Mouse (Mus musculus) adrenal gland (tissue): Measurements from ENCODE around the gene Dok5.

Source experiments
- intact Hi-C: fragments of 180-260 bp; cut with DNase I; formaldehyde crosslinking; loops from one replicate; pipeline ENCODE4 v1.15.1; 2025
- long read RNA-seq, 2 experiments: library from polyadenylated mRNA; unstranded; transcript quantifications; one replicate each; pipeline ENCODE4 v2.0.0; 2020; ENCODE audit warnings: borderline replicate concordance in 1 of 2; ENCODE audit not compliant: insufficient replicate concordance in 1 of 2

Dok5 gene
- long read RNA-seq, experiment 1 = 0 reads
- long read RNA-seq, experiment 2 = 0 reads

- intact Hi-C loops = loop anchor here (1.0 kb wide), 1 partner anchor 22 kb away; no protein-coding TSS in a partner anchor
These were observed at the start of gene Dok5 for GRCm38 (mm10) chr2:170731632-170732561. TSS of gene Dok5 (plus strand) at chr2:170731807.

DNA sequence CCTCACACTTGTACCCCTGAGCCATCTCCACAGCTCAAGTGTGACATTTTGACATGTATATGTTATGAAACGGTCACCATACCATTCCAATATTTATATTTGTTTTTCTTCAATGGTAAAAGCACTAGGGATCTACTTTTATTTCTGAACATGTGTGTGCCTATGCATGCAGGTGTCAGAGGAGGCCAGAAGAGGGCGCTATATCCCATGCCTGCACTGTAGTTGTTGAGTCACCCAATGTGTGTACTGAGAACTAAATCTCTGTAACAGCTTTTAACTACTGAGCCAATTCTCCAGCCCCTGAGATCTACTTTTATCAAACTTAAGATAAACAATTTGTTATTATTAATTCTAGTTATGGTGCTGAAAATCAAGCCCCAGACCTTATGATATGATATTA, 48.2 kb upstream of the Dok5 start:
- intact Hi-C loops = loop anchor here (2.0 kb wide), 1 partner anchor 189 kb away; no protein-coding TSS in a partner anchor

- intact Hi-C loops = no loop called here
These were observed 36.3 kb upstream of the Dok5 start for GRCm38 (mm10) chr2:170695071-170695936.

DNA sequence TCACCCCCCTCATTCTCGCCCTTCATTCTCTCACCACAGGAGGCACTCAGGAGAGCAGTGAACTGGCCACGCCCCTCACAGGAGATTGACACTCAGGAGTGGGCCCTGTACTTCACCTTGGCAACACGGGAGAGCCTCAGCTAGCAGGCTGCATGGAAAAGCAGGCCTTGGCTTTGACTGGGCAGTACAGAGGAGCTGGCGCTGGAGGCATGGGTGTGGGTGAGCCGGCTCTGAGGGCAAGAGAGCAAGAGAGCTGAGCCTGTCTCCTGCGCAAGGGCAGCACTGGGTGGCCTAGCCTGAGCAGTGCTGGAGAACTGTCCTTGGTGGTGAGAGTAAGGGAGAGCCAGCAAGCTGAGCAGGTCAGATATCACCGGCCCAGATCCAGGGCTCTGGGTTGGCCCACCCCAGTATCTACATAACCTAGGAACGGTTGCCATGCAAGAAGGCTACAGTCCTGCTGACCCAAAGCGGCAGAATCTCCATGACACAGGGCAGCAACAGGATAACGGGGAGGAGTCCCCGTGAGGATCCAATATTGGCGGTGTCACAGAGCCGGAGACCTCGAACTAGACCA, 35.6 kb upstream of the Dok5 start:
- intact Hi-C loops = no loop called here

- intact Hi-C loops = no loop called here
These were observed 31.1 kb upstream of the Dok5 start for GRCm38 (mm10) chr2:170700471-170700870.

GRCm38 (mm10) chr2:170706488-170706887, 25.1 kb upstream of the Dok5 start:
- intact Hi-C loops = no loop called here

DNA sequence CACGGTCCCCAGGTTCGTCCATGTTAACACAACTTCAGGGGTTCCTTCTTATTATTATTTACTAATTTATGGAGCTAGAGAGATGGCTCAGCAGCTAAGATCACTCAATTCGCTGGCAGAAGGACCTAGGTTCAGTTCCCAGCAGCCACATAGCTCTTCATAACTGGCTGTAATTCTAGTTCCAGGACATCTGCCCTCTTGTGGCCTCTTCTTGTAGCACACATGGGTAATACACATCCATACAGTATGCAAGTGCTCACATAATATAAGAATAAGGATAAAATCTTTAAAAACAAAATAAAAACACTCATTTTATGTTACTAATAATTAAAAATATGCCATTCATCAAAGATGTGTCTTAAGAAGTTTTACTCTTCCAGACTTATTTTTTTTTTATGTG, 23.9 kb upstream of the Dok5 start:
- intact Hi-C loops = no loop called here

DNA sequence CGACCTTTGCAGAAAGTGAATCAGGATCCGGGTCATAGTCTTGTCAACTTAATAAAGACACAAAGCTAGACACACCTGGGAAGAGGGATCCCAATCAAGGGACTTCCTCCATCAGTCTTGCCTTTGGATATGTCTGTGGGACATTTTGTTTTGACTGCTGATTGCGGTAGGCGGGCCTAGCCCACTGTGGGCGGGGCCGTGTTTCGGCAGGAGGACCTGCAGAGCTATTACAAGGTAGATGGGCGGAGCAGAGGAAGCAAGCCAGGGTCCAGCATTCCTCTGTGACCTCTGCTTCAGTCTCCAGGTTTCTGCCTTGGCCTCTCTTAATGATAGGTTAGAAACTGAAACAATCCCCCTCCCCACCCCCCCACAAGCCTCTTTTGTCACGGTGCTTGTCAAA, 22.7 kb upstream of the Dok5 start:
- intact Hi-C loops = no loop called here

- intact Hi-C loops = no loop called here
These were observed 18.8 kb upstream of the Dok5 start for GRCm38 (mm10) chr2:170712658-170713285.

DNA sequence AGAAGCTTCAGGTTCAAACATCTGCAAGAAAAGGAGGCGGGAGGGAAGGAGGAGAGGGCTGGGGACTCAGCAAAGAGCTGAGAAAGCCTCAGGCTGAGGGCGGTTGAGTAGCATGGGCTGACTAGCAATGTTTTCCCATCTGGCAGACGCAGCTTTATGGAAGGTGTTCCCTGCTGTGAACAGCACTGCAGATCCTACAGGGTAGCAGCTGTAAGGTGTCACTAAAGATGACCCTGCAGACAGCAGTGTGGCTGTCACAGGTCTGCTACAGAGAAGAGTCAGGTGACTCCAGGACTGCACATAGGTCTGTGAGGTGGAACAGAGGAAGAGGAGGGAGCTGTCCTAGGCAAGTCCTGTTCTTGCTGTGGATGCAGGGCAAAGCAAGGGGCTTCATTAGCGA, 11.2 kb upstream of the Dok5 start:
- intact Hi-C loops = no loop called here

DNA sequence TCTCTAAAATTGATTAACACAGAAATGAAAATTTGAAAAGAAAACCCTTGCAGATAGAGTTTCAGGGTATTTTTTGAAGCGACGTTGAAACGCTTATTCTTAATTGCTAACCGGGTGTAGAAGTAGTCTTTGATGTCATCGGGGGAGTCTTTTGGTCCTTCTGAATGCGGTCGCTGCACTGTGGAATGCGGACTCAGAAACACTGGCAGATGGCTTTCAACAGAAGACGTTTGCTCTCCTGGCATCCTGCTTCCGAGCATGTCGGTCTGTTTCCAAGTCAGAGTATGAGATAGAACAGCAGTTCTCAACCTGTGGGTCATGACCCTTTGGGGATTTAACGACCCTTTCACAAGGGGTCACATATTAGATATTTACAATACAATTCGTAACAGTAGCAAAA, 7.5 kb upstream of the Dok5 start:
- intact Hi-C loops = no loop called here

GRCm38 (mm10) chr2:170724716-170725115, 6.9 kb upstream of the Dok5 start:
- intact Hi-C loops = no loop called here

DNA sequence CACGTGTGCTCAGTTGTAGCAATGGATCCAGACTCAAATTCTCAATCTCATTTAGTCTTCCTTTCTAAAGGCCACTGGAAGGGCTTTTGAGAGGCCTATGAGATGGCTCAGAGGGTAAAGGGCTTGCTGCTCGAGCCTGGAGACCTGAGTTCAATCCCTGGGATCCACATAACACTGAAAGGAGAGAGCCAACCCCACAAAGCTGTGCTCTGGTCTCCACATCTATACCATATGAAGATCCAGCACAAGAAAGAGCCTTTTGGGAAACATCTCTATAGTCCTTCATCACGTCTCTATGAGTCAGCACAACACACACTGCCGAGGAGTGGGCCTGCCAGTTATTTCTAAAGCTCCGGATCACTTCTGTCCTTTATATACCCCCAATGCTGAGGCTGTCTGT, 5.8 kb upstream of the Dok5 start:
- intact Hi-C loops = no loop called here

DNA sequence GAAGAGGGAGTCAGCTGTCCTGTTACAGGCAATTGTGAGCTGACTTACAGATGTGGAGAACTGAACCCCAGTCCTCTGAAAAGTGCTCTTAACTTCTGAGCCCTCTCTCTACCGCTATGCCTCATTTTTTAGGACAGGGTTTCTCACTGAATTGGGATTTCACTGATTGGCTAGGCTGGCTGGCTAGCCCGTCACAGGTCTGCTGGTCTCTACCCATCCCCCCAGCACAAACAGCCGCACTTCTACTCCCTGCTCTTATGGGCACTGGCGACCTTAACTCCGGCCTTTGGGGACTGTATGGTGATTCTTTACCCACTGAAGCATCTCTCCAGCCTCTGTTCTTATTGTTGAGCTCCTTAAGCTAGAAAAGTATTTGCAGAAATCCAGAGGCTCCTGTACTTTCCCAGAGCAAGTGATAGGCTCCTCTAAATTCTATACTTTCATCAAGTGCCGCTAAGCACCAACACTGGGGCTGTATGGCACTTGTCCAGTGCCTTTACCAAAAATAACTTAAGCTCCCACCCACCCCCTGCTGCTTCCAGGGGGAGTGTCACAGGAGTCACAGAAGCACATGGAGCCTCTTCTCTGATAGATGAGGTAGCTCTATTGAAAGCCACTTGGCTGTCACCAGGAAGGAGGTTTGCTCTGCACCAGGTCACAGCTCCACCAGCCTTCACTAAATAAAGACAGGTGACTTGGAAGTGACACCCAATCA, 4.5 kb upstream of the Dok5 start:
- intact Hi-C loops = no loop called here

- intact Hi-C loops = no loop called here
These were observed 2.7 kb upstream of the Dok5 start for GRCm38 (mm10) chr2:170728864-170729263.

DNA sequence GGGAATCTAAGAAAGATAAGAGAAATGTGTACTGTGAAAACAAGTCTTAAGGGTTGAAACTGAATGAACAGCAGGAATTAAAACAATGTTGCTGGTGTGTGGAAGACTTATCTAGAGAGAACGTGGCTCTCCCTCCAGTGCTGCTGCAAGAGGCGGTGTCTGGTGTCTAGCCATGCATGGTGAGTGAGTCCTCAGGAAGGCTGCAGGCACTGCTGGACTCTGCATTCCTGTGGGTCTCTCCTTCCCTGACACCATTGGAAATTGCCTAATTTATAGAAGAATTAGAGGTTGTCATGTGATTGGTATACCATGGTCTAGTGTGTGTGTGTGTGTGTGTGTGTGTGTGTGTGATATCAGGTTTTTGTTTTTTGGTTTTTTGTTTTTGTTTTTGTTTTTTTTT, 1.9 kb upstream of the Dok5 start:
- intact Hi-C loops = no loop called here

- intact Hi-C loops = no loop called here
These were observed 1.5 kb upstream of the Dok5 start for GRCm38 (mm10) chr2:170730136-170730535.

DNA sequence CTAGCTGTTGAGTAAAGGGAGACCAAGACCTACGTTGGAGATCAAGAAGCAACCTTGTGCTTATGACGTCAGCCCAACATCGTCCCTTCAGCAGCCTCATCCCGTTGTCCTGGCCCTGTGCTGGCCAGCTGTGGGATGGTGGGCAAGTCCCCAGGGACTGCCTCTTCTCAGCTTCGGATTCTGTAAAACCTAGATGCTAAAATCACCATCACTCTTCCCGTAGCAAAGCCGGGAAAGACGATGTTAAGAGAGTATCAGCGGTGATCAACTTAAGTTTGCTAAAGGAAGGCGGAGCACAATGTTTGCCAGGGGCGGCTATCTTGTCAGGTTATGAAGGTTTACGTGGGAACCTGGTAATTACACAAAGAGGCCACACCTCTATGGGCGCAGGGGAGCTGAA, 826 bp upstream of the Dok5 start:
- intact Hi-C loops = loop anchor here (1.0 kb wide), 1 partner anchor 20 kb away; no protein-coding TSS in a partner anchor

DNA sequence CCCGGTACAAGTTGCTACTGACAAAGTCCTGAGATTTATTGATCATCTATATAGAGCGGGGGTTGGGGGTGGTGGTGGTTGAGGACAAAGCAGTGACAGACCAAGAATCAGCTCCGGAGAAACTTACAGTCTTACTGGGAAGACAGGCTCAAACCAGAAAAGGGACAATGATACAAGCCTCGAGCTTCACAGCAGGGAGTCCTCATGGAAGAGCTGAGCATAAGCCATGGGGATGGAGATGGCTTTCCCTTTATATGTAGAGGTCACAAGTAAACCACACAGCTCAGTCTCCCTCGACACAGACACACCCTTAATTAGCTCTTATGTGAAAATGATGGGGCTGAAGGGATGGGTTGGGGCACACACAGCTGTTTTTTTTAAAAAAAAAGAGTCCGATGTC, 402 bp upstream of the Dok5 start:
- intact Hi-C loops = loop anchor here (1.0 kb wide), 1 partner anchor 21 kb away; no protein-coding TSS in a partner anchor

DNA sequence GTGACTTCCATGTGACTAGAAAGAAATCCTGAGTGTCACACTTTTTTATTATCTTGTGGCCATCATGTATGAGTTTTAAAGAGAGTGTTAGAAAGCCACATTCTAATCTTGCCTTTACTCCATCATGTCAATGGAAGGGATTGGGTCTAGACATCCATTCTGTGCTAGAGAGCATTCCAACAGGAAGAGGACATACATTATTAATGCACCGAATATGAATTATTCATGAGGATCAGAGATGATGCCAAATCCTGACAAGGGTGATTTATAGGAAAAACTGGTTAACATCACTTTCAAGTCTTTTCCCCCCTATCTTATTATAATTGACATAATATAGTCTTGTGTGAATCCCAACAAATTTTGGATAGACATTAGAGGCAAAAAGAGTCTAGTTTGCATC, 2.1 kb downstream of the Dok5 start:
- intact Hi-C loops = no loop called here
